Mouse (Mus musculus): Measurements from ENCODE around the gene Mtfp1.

DNA sequence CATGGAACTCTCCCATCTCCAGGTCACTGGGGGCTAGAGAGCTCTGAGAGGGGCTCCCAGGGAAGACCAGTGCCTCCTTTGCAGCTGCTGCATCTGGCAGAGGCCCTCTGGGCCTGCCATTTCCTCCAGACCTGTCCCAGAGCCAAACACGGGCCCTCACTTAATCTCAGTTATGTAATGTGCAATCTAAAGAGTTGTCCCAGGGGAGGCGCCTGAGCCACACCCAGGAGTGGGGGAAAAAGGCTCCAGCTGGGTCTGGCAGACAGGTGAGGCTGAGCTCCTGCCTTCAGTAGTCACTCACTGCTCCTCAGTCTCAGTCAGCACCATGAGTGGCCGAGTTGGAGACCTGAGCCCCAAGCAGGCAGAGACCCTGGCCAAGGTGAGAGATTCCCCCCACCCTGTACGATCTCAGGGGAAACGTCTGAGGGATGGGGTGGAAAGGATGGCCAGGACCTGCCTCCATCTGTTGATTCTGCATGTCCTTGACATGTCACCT lies 30.6 kb downstream of the Mtfp1 start, which contains the start of gene Sec14l3:
- no peak for TF ChIP-seq POLR2A (IDR thresholded peaks at IDR 0.05; ENCODE audit: borderline replicate concordance, extremely low read depth, insufficient read depth, insufficient read length, poor library complexity, severe bottlenecking)
- no peak for TF ChIP-seq CTCF (IDR thresholded peaks at IDR 0.05; ENCODE audit: borderline replicate concordance, extremely low read depth, insufficient read depth, insufficient read length)

Data from brain, embryonic 14.5 days (tissue).